Mouse (Mus musculus): ENCODE data around the gene Ahnak. TPM values are rescaled to one million over a fixed set of nuclear protein-coding genes. Genes with fewer than 3 reads are reported as not detected.
"Not testable (repeated sequence)": the region's sequence is repeated elsewhere in the genome, so short reads cannot be mapped to it uniquely, and the experiment has no call there.

The Ahnak gene
- polyA plus RNA-seq, 1 experiment from 2014 or later = 3.0 TPM

DNA sequence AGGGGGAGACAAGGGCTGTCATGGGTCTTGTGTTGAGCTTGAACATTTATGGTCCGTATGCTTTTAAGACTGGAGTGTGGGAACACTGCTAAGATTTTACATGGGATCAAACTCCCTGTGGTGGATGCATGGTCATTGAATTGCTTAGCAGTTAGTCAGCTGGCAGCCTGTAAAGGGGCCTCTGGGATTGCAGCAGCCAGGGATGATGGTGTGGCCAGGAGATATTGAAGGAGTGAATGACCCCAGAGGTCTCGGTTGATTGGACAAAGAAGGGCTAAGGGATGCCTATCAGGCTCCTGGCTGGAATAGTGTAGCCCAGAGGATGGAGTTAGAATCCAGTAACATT, 93.9 kb downstream of the Ahnak start:
- WGBS (ENCODE audit: insufficient replicate concordance) = 78% methylated on average over 2 of the region's 2 CpGs
- H3K36me3 ChIP-seq (replicated peaks) = no peaks in the 10 kb centered on the region
- H3K27ac ChIP-seq (replicated peaks) = no peak overlapping the region
- H3K9ac ChIP-seq = no peak overlapping the region
- H3K27me3 ChIP-seq = no peaks in the 10 kb centered on the region; the same call in 1 of the 2 replicates
- ATAC-seq (ENCODE audit: insufficient read depth) = no peak
- H3K4me1 ChIP-seq (replicated peaks) = peaks cover 6% of the 10 kb centered on the region; the same call in 1 of the 2 replicates
- H3K4me3 ChIP-seq (replicated peaks) = no peak overlapping the region
- H3K9me3 ChIP-seq (replicated peaks) = no peaks in the 10 kb centered on the region
- no peak overlapping the region; the same call in 1 of the 2 replicates for H3K4me2 ChIP-seq

DNA sequence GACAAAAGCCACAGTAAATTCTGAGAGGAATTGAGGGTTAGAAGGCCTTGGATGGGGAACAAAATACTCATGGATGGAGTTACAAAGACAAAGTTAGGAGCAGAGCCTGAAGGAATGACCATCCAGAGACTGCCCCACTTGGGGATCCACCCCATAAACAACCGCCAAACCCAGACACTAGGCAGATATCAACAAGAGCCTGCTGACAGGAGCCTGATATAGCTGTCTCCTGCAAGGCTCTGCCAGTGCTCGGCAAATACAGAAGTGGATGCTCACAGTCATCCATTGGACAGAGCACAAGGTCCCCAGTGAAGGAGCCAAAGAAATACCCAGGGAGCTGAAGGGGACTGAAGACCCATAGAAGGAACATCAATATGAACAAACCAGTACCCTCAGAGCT, 94.8 kb downstream of the Ahnak start:
- H3K36me3 ChIP-seq (replicated peaks); ATAC-seq (ENCODE audit: insufficient read depth); H3K4me1 ChIP-seq (replicated peaks); H3K9me3 ChIP-seq (replicated peaks); H3K27me3 ChIP-seq; H3K9ac ChIP-seq; H3K4me2 ChIP-seq; H3K4me3 ChIP-seq (replicated peaks); H3K27ac ChIP-seq (replicated peaks): not testable (repeated sequence)
- 29% methylated on average over 2 of the region's 2 CpGs for WGBS (ENCODE audit: insufficient replicate concordance)

DNA sequence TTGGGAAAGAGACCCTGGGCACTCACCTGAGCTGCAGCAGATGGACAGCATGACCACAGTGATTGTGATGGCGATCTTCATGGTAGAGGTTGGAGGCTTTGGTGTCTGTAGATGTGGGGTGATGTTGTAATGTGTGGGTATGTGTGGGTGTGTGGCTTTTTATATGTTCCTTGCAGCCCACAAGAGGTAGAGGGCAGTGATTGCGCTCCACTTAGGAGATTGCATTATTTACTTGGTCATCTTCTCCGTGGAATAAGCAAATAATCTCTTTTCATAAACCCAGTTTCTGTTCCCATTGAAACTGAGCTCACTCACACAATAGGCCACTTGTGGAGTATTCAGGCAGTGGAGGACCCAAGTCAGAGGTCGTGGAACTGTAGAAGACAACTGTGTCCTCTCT, 98.7 kb downstream of the Ahnak start, which contains the start of gene Scgb1a1:
Gene Scgb1a1, minus strand, starts transcription at position 138 of the 400 bp plus-strand sequence.
- 60% methylated on average over 4 of the region's 4 CpGs for WGBS (ENCODE audit: insufficient replicate concordance)
- H3K4me2 ChIP-seq = no peak within 1 kb of the TSS
- H3K4me3 ChIP-seq (replicated peaks) = no peak within 1 kb of the TSS
- H3K27ac ChIP-seq (replicated peaks) = no peak within 1 kb of the TSS
- no peak within 1 kb of the TSS for H3K9ac ChIP-seq
- H3K36me3 ChIP-seq (replicated peaks) = no peaks in the 10 kb centered on the region
- H3K4me1 ChIP-seq (replicated peaks) = no peaks in the 10 kb centered on the region
- no peak for ATAC-seq (ENCODE audit: insufficient read depth)
- no peaks in the 10 kb centered on the region for H3K9me3 ChIP-seq (replicated peaks)
- H3K27me3 ChIP-seq = no peaks in the 10 kb centered on the region; the same call in 1 of the 2 replicates

DNA sequence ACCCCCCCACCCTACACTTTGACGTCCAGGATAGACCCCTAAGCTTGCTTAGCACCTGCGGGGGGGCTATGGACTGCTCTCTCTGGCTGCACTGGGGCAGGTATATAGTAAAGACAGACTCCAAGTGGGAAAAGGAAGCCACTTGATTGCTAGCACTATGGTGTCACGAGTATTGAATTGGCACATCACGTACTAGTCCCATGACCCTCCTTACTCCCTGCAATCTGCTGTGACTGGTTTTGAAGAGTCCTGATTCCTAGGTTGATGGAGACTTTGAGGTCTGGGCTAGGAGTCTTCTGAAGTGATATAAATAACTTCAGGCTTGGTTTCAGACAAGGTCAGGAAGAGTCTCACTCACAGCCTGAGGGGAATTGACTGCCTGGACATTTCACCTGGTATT, 101.1 kb downstream of the Ahnak start:
- H3K27ac ChIP-seq (replicated peaks) = no peak overlapping the region
- H3K4me2 ChIP-seq = no peak overlapping the region
- no peak for ATAC-seq (ENCODE audit: insufficient read depth)
- H3K4me1 ChIP-seq (replicated peaks) = no peaks in the 10 kb centered on the region
- no peak overlapping the region for H3K9ac ChIP-seq
- H3K9me3 ChIP-seq (replicated peaks) = no peaks in the 10 kb centered on the region
- peaks cover 5% of the 10 kb centered on the region; the same call in 1 of the 2 replicates for H3K27me3 ChIP-seq
- 46% methylated on average over 4 of the region's 4 CpGs for WGBS (ENCODE audit: insufficient replicate concordance)
- H3K4me3 ChIP-seq (replicated peaks) = no peak overlapping the region
- H3K36me3 ChIP-seq (replicated peaks) = no peaks in the 10 kb centered on the region

DNA sequence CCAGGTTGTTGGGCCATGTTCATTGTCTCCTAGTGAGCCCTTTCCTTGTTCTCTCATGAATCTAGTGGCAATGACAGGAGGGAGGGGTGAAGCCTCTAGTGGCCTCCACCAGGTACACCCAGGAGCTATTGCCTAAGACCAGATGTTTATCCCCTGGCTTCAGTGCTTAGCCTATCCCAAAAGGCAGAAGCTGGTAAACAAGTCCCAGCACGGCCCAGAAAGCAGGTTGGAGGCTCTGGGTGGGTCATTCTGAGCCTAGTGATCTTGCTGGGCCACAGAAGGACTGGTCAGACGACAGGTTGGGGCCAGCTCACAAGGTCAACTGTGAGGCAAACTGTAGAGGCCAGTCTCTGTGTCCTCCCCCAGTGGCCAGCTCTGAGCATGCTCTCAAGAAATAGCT, 101.6 kb downstream of the Ahnak start:
- no peaks in the 10 kb centered on the region for H3K36me3 ChIP-seq (replicated peaks)
- no peak overlapping the region for H3K9ac ChIP-seq
- no peak overlapping the region for H3K4me2 ChIP-seq
- H3K9me3 ChIP-seq (replicated peaks) = no peaks in the 10 kb centered on the region
- ATAC-seq (ENCODE audit: insufficient read depth) = no peak
- H3K27me3 ChIP-seq = peaks cover 5% of the 10 kb centered on the region; the same call in 1 of the 2 replicates
- no peak overlapping the region for H3K27ac ChIP-seq (replicated peaks)
- 36% methylated on average over 2 of the region's 2 CpGs for WGBS (ENCODE audit: insufficient replicate concordance)
- no peaks in the 10 kb centered on the region for H3K4me1 ChIP-seq (replicated peaks)
- no peak overlapping the region for H3K4me3 ChIP-seq (replicated peaks)

DNA sequence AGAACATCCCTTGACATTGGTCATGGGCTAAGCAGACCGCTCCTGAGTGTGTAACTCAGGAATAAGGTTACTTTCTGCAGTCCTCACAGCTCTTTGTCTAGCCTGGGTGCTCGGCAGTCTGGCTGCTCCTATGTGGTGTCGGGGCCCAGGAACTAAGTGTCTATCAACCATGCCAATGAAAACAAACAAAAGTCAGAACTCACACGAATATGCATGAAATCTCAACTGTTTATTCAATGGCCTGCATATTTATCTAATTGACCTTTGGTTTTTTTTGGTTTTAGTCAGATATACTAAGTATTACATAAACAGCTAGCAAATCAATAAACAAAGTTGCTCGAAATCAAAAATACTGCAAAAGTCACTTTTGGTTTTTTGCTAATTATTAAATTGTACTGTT, 106.0 kb downstream of the Ahnak start:
- Histone ChIP-seq H3K36me3 (replicated peaks) (no peaks in the 10 kb centered on the region), H3K4me2 (no peak overlapping the region), H3K27me3 (0 out of 2 replicates have a peak, but pooled peaks cover 5% of the 10 kb centered on the region), H3K9me3 (replicated peaks) (no peaks in the 10 kb centered on the region), H3K27ac (replicated peaks) (no peak overlapping the region), H3K4me1 (replicated peaks) (no peaks in the 10 kb centered on the region), H3K9ac (no peak overlapping the region), H3K4me3 (replicated peaks) (no peak overlapping the region)
- WGBS (ENCODE audit: insufficient replicate concordance) = 55% methylated on average over 5 of the region's 5 CpGs
- ATAC-seq (ENCODE audit: insufficient read depth) = no peak

DNA sequence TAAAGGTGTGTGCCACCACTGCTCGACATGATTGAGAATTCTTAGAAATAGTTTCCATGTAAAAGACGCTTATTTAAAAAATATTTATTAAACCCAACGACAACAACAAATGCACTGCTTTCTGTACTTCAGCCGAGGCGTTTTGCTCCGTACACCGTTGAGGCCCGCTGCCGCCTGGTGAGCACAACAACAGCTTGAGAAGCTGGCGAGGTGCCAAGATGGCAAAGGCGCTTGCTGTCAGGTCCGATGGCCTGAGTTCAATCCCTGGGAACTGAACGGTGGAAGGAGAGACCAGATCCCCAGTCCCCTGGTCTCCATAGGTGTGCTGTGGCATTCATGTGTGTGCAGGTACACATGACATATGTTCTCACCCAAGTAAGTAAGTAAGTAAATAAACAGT, 108.4 kb downstream of the Ahnak start:
- ATAC-seq (ENCODE audit: insufficient read depth) = no peak
- WGBS (ENCODE audit: insufficient replicate concordance) = 76% methylated on average over 13 of the region's 13 CpGs
- H3K4me2 ChIP-seq = no peak overlapping the region
- 0 out of 2 replicates have a peak, but pooled peaks cover 5% of the 10 kb centered on the region for H3K27me3 ChIP-seq
- H3K36me3 ChIP-seq (replicated peaks) = no peaks in the 10 kb centered on the region
- no peaks in the 10 kb centered on the region for H3K4me1 ChIP-seq (replicated peaks)
- H3K27ac ChIP-seq (replicated peaks) = no peak overlapping the region
- H3K4me3 ChIP-seq (replicated peaks) = no peak overlapping the region
- H3K9ac ChIP-seq = no peak overlapping the region
- H3K9me3 ChIP-seq (replicated peaks) = no peaks in the 10 kb centered on the region

DNA sequence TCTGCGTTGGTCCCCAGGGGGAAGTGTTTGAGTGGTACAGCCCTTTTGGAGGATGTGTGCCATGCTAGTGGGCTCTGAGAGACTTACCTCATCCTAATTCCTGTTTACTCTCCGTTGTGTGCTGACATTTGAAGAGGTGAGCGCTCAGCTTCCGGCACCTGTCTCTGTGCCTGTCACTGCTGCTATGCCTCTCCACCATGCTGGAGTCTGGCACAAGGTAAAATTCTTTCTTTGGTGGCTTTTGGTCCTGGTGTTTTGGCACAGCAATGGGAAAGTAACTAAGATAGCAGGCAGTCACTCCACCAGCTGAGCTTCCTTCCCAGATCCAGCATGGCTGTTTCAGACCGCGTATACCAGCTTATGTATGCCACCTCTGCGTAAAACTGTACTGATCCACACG, 110.7 kb downstream of the Ahnak start:
- no peak for ATAC-seq (ENCODE audit: insufficient read depth)
- Histone ChIP-seq H3K27me3 (no peaks in the 10 kb centered on the region; the same call in 1 of the 2 replicates), H3K4me3 (replicated peaks) (no peak overlapping the region), H3K4me1 (replicated peaks) (no peaks in the 10 kb centered on the region), H3K36me3 (replicated peaks) (no peaks in the 10 kb centered on the region), H3K27ac (replicated peaks) (no peak overlapping the region), H3K9me3 (replicated peaks) (no peaks in the 10 kb centered on the region), H3K9ac (no peak overlapping the region), H3K4me2 (no peak overlapping the region)
- WGBS (ENCODE audit: insufficient replicate concordance) = 77% methylated on average over 8 of the region's 8 CpGs

DNA sequence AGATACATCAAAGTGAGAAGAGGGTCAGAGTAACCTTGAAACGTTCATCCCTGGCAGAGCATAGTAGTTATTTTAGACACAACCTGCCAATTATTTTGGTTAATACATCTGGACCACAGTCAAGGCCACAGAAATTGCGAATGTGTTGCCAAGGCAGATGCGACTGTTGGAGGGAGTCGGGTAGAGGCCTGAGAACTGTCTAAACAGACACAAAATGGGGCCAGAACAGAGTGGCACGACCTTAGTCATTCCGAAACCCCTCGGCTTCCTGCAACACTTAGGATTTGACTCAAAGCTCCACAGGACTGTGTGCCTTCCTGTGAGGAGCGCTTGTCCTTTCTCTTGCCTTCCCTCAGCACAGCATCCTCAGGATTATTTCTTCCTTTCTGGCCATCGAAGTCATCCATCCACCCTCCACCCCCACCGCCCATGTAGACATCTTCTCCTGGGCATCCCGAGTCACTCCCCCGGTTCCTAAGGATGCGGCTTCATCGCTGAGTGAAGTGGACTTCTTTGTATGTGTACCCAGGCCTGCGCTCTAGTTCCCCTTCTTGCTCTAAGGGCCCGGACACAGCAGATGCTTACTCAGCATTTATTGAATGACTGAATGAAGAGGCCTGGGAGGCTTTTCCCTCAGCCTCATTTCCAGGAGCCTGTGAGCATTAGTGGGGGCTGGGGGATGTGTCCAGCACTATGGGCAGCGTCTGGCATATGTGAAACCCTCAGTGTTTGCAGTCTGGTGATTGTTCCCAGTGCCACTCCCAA, 111.4 kb downstream of the Ahnak start:
- H3K4me2 ChIP-seq = no peak overlapping the region
- H3K27ac ChIP-seq (replicated peaks) = no peak overlapping the region
- no peaks in the 10 kb centered on the region; the same call in 1 of the 2 replicates for H3K27me3 ChIP-seq
- no peaks in the 10 kb centered on the region for H3K4me1 ChIP-seq (replicated peaks)
- WGBS (ENCODE audit: insufficient replicate concordance) = 67% methylated on average over 17 of the region's 17 CpGs
- no peak overlapping the region for H3K9ac ChIP-seq
- H3K4me3 ChIP-seq (replicated peaks) = no peak overlapping the region
- no peak for ATAC-seq (ENCODE audit: insufficient read depth)
- H3K9me3 ChIP-seq (replicated peaks) = no peaks in the 10 kb centered on the region
- no peaks in the 10 kb centered on the region for H3K36me3 ChIP-seq (replicated peaks)

DNA sequence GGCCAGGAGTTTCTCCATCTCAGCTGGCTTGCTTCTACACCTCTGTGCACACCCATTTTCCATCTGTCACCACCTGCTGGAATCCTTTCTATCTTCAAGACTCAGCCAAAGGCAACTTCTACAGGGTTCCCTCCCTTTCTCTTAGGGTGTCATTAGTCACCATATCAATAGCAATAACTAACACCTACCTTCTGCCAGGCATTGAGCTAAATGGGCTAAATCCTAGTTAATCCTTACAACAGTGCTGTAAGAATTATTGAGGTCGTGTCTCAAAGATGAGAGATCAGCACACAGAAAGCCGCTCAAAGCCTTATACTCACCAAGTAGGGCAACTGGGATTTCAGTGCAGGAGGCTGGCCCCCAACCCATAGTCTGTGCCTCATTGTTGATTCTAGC, 112.0 kb downstream of the Ahnak start:
- Histone ChIP-seq H3K4me2 (no peak overlapping the region), H3K36me3 (replicated peaks) (no peaks in the 10 kb centered on the region), H3K4me1 (replicated peaks) (no peaks in the 10 kb centered on the region), H3K9ac (no peak overlapping the region), H3K9me3 (replicated peaks) (no peaks in the 10 kb centered on the region), H3K27ac (replicated peaks) (no peak overlapping the region), H3K27me3 (no peaks in the 10 kb centered on the region; the same call in 1 of the 2 replicates), H3K4me3 (replicated peaks) (no peak overlapping the region)
- WGBS (ENCODE audit: insufficient replicate concordance) = 53% methylated on average over 2 of the region's 2 CpGs
- no peak for ATAC-seq (ENCODE audit: insufficient read depth)

DNA sequence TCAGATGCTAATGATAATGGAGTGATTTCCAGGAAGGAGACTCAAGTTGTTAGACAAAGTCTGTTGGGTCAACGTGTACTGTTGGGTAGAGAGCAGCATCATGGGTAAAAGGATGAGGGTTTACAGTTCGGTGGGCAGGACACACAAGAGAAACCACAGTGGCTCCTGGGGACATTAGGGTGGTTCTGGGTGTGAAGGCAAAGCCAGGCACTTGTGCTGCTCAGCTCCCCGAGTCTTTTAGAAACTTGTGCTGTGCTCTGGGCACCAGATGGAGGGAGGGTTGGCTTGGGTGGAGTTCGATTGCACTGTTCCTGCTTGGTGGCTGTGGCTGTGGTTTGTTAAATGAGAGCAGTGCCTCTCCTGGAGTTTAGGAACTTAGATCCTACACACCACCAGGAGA, 114.9 kb downstream of the Ahnak start:
- no peaks in the 10 kb centered on the region for H3K9me3 ChIP-seq (replicated peaks)
- H3K36me3 ChIP-seq (replicated peaks) = no peaks in the 10 kb centered on the region
- H3K4me2 ChIP-seq = no peak overlapping the region
- H3K27me3 ChIP-seq = no peaks in the 10 kb centered on the region; the same call in 1 of the 2 replicates
- no peak overlapping the region for H3K9ac ChIP-seq
- 0 out of 2 replicates have a peak, but pooled peaks cover 13% of the 10 kb centered on the region for H3K4me1 ChIP-seq (replicated peaks)
- no peak overlapping the region for H3K27ac ChIP-seq (replicated peaks)
- WGBS (ENCODE audit: insufficient replicate concordance) = 46% methylated on average over 4 of the region's 4 CpGs
- H3K4me3 ChIP-seq (replicated peaks) = no peak overlapping the region
- ATAC-seq (ENCODE audit: insufficient read depth) = no peak

Data from liver, embryonic 15.5 days (tissue).